Mouse (Mus musculus): ENCODE data around the gene Epha1. TPM values are rescaled to one million over a fixed set of nuclear protein-coding genes. Genes with fewer than 3 reads are reported as not detected.

The Epha1 gene
- polyA plus RNA-seq, 1 experiment from 2014 or later, result 0.96 TPM

DNA sequence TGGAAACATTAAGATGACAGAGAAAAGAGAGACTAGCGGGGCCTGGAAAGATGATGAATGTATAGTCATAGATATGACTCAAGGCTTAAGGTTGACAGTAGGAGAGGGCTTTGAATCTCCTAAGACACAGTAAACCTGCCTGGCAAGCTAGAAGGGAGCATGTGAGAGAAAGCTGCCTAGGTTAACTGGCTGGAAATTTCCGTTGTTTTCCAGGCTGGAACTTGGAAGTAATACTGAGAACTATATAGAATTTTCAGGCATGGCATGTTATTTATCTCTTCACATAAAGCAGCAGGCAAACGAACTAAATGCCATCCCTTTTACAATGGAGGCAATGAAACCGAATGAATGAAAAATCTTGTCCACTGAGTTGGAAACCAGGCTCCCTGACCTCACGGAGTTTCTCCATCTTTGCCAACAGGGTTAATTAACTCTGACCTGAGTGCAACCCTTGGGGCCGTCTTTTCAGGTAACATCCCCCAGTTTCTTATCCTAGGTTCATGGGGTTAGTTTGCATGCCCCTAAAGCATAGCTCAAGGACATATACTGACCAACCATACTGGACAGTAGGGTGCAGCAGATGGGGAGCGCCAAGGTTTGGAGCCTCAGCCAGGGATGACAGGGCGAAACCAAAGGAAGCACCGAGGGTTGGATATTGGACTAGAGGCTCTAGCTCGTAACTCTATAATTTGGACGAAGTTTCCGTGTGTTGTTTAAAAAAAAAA, 24.6 kb downstream of the Epha1 start:
- Histone ChIP-seq H3K36me3 (ENCODE audit: control insufficient read depth, insufficient read depth, low read length) (peaks cover 24% of the 10 kb centered on the region), H3K4me3 (ENCODE audit: control insufficient read depth in 1 of 2, insufficient read depth in 1 of 2, low read depth in 1 of 2, low read length in 2 of 2) (peak overlapping the region; percentile 73 to 98; a peak in 2 of 4 replicates), H3K9ac (ENCODE audit: low read length) (peak overlapping the region; percentile 98), H3K4me2 (ENCODE audit: low read length) (peak overlapping the region; percentile 96), H3K9me3 (ENCODE audit: control insufficient read depth, low read length) (no peaks in the 10 kb centered on the region), H3K27me3 (ENCODE audit: control insufficient read depth, insufficient read depth, low read length) (no peaks in the 10 kb centered on the region), H3K4me1 (ENCODE audit: control insufficient read depth in 2 of 2, insufficient read depth in 2 of 2, low read length in 2 of 2) (peaks cover 20 to 33% of the 10 kb centered on the region in 2 experiments), H3K27ac (replicated peaks in 1 of 2; ENCODE audit: control insufficient read depth in 1 of 2, insufficient read depth in 1 of 2, low read depth in 2 of 2, low read length in 2 of 2) (peak overlapping the region in 1 of 2 experiments; percentile 99; a peak in 2 of 4 replicates)
- ATAC-seq (ENCODE audit: insufficient number of reproducible peaks, insufficient read depth, low FRiP score, low read depth), result no peak
- 39% methylated on average over 12 of the region's 12 CpGs for WGBS

DNA sequence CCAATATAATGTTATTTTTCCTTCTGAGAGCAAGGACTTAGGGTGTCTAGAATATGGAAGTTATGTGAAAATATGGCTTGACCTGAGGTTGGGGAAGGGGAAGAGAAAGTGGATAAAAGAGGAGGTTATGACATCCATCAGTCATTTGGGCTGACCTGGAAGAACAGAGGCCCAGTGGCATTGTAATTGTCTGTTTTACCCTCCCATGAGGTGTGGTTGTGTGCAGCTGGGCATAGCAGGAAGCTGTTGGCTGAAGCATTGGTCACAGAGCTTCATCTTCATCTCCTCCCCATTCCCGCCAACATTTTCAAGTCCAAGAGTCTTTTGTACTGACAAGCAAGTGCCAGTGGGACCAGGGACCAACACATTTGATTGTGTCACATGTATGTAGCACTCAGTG, 28.8 kb downstream of the Epha1 start:
- Histone ChIP-seq H3K4me3 (ENCODE audit: control insufficient read depth in 1 of 2, insufficient read depth in 1 of 2, low read depth in 1 of 2, low read length in 2 of 2) (no peak overlapping the region), H3K4me1 (ENCODE audit: control insufficient read depth in 2 of 2, insufficient read depth in 2 of 2, low read length in 2 of 2) (peaks cover 0 to 7% of the 10 kb centered on the region in 2 experiments; a peak in 2 of 4 replicates), H3K36me3 (ENCODE audit: control insufficient read depth, insufficient read depth, low read length) (no peaks in the 10 kb centered on the region), H3K27me3 (ENCODE audit: control insufficient read depth, insufficient read depth, low read length) (no peaks in the 10 kb centered on the region), H3K4me2 (ENCODE audit: low read length) (no peak overlapping the region), H3K9ac (ENCODE audit: low read length) (no peak overlapping the region), H3K9me3 (ENCODE audit: control insufficient read depth, low read length) (no peaks in the 10 kb centered on the region), H3K27ac (replicated peaks in 1 of 2; ENCODE audit: control insufficient read depth in 1 of 2, insufficient read depth in 1 of 2, low read depth in 2 of 2, low read length in 2 of 2) (no peak overlapping the region)
- WGBS, result 75% methylated on average over 1 of the region's 1 CpGs
- ATAC-seq (ENCODE audit: insufficient number of reproducible peaks, insufficient read depth, low FRiP score, low read depth), result no peak

DNA sequence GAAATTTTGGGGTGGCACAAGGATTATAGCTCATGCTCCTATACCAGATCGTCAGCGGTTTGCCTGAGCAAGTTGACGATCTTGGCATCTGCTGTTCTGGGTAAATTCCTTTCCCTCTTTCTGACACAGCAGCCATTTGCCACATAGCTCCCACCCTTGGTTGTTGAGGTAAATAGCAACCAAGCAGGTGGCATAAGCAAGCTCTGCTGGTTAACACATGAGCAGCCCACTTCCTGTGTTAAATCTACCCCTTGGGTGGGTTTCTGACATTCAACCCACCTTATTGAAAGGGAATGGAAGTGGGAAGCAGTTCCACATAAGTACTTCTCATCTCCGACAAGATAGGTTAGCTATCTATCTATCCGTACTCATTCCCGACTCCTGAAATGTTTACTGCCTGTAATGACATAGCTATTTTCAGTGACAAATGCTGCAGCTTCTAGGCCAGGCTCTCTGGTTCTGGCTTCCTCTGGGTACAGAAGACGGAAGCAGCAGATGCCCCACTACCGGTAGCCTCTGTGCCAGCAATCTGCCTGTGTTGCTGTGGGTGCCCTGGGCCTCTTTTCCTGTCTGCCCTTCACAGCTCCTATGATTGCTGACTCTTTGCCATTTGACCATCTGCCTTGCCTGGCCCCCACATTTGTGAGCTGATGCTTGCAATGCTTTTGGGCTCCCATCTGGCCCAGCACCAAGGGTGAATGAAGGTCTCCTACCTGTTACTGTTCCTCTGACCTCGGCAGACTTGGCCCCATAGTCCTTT, 29.5 kb downstream of the Epha1 start:
- Histone ChIP-seq H3K27ac (replicated peaks in 1 of 2; ENCODE audit: control insufficient read depth in 1 of 2, insufficient read depth in 1 of 2, low read depth in 2 of 2, low read length in 2 of 2) (no peak overlapping the region), H3K4me1 (ENCODE audit: control insufficient read depth in 2 of 2, insufficient read depth in 2 of 2, low read length in 2 of 2) (peaks cover 0 to 3% of the 10 kb centered on the region in 2 experiments; a peak in 2 of 4 replicates), H3K4me3 (ENCODE audit: control insufficient read depth in 1 of 2, insufficient read depth in 1 of 2, low read depth in 1 of 2, low read length in 2 of 2) (no peak overlapping the region), H3K9me3 (ENCODE audit: control insufficient read depth, low read length) (no peaks in the 10 kb centered on the region), H3K27me3 (ENCODE audit: control insufficient read depth, insufficient read depth, low read length) (no peaks in the 10 kb centered on the region), H3K36me3 (ENCODE audit: control insufficient read depth, insufficient read depth, low read length) (no peaks in the 10 kb centered on the region), H3K4me2 (ENCODE audit: low read length) (no peak overlapping the region), H3K9ac (ENCODE audit: low read length) (no peak overlapping the region)
- WGBS, result 73% methylated on average over 9 of the region's 9 CpGs
- no peak for ATAC-seq (ENCODE audit: insufficient number of reproducible peaks, insufficient read depth, low FRiP score, low read depth)

DNA sequence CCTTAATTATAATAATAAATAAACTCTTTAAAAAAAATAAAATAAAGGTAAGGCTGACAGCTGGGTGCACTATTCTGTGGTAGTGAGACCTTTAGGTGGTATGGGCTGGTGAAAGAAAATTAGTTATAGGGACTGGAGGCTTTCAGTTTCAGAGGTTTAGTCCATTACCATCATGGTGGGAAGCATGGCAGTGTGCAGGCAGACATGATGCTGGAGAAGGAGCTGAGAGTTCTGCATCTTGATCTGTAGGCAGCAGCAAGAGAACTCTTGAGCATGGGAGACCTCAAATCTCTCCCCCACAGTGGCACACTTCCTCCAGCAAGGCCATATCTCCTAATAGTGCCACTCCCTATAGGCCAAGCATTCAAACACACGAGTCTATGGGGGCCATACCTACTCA, 30.9 kb downstream of the Epha1 start:
- Histone ChIP-seq H3K9ac (ENCODE audit: low read length) (no peak overlapping the region), H3K36me3 (ENCODE audit: control insufficient read depth, insufficient read depth, low read length) (no peaks in the 10 kb centered on the region), H3K27me3 (ENCODE audit: control insufficient read depth, insufficient read depth, low read length) (no peaks in the 10 kb centered on the region), H3K4me1 (ENCODE audit: control insufficient read depth in 2 of 2, insufficient read depth in 2 of 2, low read length in 2 of 2) (no peaks in the 10 kb centered on the region), H3K9me3 (ENCODE audit: control insufficient read depth, low read length) (no peaks in the 10 kb centered on the region), H3K4me2 (ENCODE audit: low read length) (no peak overlapping the region), H3K4me3 (ENCODE audit: control insufficient read depth in 1 of 2, insufficient read depth in 1 of 2, low read depth in 1 of 2, low read length in 2 of 2) (no peak overlapping the region), H3K27ac (replicated peaks in 1 of 2; ENCODE audit: control insufficient read depth in 1 of 2, insufficient read depth in 1 of 2, low read depth in 2 of 2, low read length in 2 of 2) (no peak overlapping the region)
- 53% methylated on average over 1 of the region's 1 CpGs for WGBS
- no peak for ATAC-seq (ENCODE audit: insufficient number of reproducible peaks, insufficient read depth, low FRiP score, low read depth)

DNA sequence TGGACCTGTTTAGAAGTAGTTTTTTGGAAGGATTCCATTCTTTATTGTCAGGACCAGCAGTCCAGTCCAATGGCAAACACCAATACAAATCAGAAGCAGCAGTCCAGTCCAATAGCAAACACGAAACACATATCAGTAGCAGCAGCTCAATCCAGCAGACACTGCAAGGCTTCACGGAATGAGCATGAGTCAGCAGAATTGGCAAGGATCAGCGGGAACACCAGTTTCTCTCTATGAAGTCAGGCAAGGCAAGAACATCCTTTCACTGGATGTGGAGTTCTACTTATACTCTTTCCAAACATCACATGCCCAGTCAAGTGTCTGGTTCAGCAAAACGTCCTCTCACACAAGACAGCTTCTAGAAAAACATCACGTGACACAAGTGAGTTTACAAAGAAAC, 33.1 kb downstream of the Epha1 start:
- Histone ChIP-seq H3K27me3 (ENCODE audit: control insufficient read depth, insufficient read depth, low read length) (no peaks in the 10 kb centered on the region), H3K4me3 (ENCODE audit: control insufficient read depth in 1 of 2, insufficient read depth in 1 of 2, low read depth in 1 of 2, low read length in 2 of 2) (no peak overlapping the region), H3K9me3 (ENCODE audit: control insufficient read depth, low read length) (no peaks in the 10 kb centered on the region), H3K4me1 (ENCODE audit: control insufficient read depth in 2 of 2, insufficient read depth in 2 of 2, low read length in 2 of 2) (no peaks in the 10 kb centered on the region), H3K4me2 (ENCODE audit: low read length) (no peak overlapping the region), H3K9ac (ENCODE audit: low read length) (no peak overlapping the region), H3K27ac (replicated peaks in 1 of 2; ENCODE audit: control insufficient read depth in 1 of 2, insufficient read depth in 1 of 2, low read depth in 2 of 2, low read length in 2 of 2) (no peak overlapping the region), H3K36me3 (ENCODE audit: control insufficient read depth, insufficient read depth, low read length) (no peaks in the 10 kb centered on the region)
- no peak for ATAC-seq (ENCODE audit: insufficient number of reproducible peaks, insufficient read depth, low FRiP score, low read depth)
- 72% methylated on average over 5 of the region's 5 CpGs for WGBS

DNA sequence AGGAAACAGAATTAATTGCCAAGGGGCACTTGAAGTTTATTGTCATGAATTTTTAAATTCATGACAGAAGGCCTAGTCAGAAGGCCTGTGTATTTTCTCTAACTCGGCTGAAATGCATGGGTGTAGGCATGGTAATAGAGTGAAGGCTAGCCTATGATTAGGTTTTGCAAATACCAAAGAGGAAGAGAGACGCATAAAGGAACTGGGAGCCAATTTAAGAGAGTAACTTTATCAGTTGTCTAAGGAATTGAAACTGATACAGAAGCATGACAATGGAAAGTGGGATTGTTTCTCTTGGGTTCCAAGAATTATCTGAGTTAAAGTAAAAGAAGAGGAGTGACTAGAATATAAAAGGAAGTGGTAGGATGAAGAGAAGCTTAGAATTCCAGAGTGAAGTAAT, 33.9 kb downstream of the Epha1 start:
- 77% methylated on average over 2 of the region's 2 CpGs for WGBS
- H3K27ac ChIP-seq (replicated peaks in 1 of 2; ENCODE audit: control insufficient read depth in 1 of 2, insufficient read depth in 1 of 2, low read depth in 2 of 2, low read length in 2 of 2), result no peak overlapping the region
- H3K36me3 ChIP-seq (ENCODE audit: control insufficient read depth, insufficient read depth, low read length), result no peaks in the 10 kb centered on the region
- no peak overlapping the region for H3K4me3 ChIP-seq (ENCODE audit: control insufficient read depth in 1 of 2, insufficient read depth in 1 of 2, low read depth in 1 of 2, low read length in 2 of 2)
- no peaks in the 10 kb centered on the region for H3K27me3 ChIP-seq (ENCODE audit: control insufficient read depth, insufficient read depth, low read length)
- no peak overlapping the region for H3K4me2 ChIP-seq (ENCODE audit: low read length)
- H3K9ac ChIP-seq (ENCODE audit: low read length), result no peak overlapping the region
- no peaks in the 10 kb centered on the region for H3K9me3 ChIP-seq (ENCODE audit: control insufficient read depth, low read length)
- no peak for ATAC-seq (ENCODE audit: insufficient number of reproducible peaks, insufficient read depth, low FRiP score, low read depth)
- no peaks in the 10 kb centered on the region for H3K4me1 ChIP-seq (ENCODE audit: control insufficient read depth in 2 of 2, insufficient read depth in 2 of 2, low read length in 2 of 2)

DNA sequence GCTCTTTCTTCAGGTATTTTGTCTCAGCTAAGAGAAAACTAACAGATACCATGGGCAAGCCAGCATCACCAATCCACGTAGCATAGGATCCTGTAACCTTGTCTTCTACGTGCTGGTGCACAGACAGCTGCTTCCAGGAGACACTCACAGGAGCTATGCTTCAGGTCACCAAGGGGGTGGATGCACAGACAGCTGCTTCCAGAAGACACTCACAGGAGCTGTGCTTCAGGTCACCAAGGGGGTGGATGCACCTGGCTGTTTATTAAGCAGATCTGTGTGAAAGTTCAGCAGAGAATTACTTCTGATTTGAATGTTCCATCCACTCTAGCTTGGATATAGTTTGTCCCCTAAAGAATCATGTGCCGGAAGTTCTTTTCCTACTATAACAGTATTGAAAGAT, 42.1 kb downstream of the Epha1 start:
- H3K9me3 ChIP-seq (ENCODE audit: control insufficient read depth, low read length), result no peaks in the 10 kb centered on the region
- 82% methylated on average over 3 of the region's 3 CpGs for WGBS

More for the DNA sequence above, 42.1 kb downstream of the Epha1 start:
- Histone ChIP-seq H3K36me3 (ENCODE audit: control insufficient read depth, insufficient read depth, low read length) (no peaks in the 10 kb centered on the region), H3K4me2 (ENCODE audit: low read length) (no peak overlapping the region), H3K27me3 (ENCODE audit: control insufficient read depth, insufficient read depth, low read length) (no peaks in the 10 kb centered on the region), H3K4me1 (ENCODE audit: control insufficient read depth in 2 of 2, insufficient read depth in 2 of 2, low read length in 2 of 2) (no peaks in the 10 kb centered on the region), H3K27ac (replicated peaks in 1 of 2; ENCODE audit: control insufficient read depth in 1 of 2, insufficient read depth in 1 of 2, low read depth in 2 of 2, low read length in 2 of 2) (no peak overlapping the region), H3K4me3 (ENCODE audit: control insufficient read depth in 1 of 2, insufficient read depth in 1 of 2, low read depth in 1 of 2, low read length in 2 of 2) (no peak overlapping the region), H3K9ac (ENCODE audit: low read length) (no peak overlapping the region)
- ATAC-seq (ENCODE audit: insufficient number of reproducible peaks, insufficient read depth, low FRiP score, low read depth), result no peak

Data from heart, embryonic 14.5 days (tissue).